Mouse (Mus musculus) midbrain, embryonic 16.5 days (tissue): ENCODE data around the gene Lhfpl2. TPM values are rescaled to one million over a fixed set of nuclear protein-coding genes. Genes with fewer than 3 reads are reported as not detected.

Experiments used
- ATAC-seq: fragments of 200-750 bp; cut with Nextera tagmentation; 2 replicates; pipeline ENCODE4 v1.8.0; 2017; ENCODE audit warnings: moderate TSS enrichment
- H3K27ac ChIP-seq: fragments of 300-500 bp; sonication (generic); 2 replicates; pipeline ENCODE4 v1.5.1; 2014; ENCODE audit warnings: mild to moderate bottlenecking, low read length, mixed read lengths
- H3K27me3 ChIP-seq: fragments of 300-500 bp; sonication (generic); 2 replicates; pipeline ENCODE4 v1.6.1; 2014; ENCODE audit warnings: low read depth, low read length, mixed read lengths; ENCODE audit not compliant: control insufficient read depth, insufficient read depth
- H3K36me3 ChIP-seq: fragments of 300-500 bp; sonication (generic); 2 replicates; pipeline ENCODE4 v1.6.1; 2014; ENCODE audit warnings: mild to moderate bottlenecking, low read length, moderate library complexity, mixed read lengths; ENCODE audit not compliant: control insufficient read depth, insufficient read depth
- H3K4me1 ChIP-seq: fragments of 300-500 bp; sonication (generic); 2 replicates; pipeline ENCODE4 v1.6.1; 2014; ENCODE audit warnings: mild to moderate bottlenecking, low read length, mixed read lengths; ENCODE audit not compliant: control insufficient read depth, insufficient read depth
- H3K4me2 ChIP-seq: fragments of 300-500 bp; sonication (generic); 2 replicates; pipeline ENCODE4 v1.6.1; 2014; ENCODE audit warnings: mild to moderate bottlenecking, low read length, mixed read lengths
- H3K4me3 ChIP-seq: fragments of 300-500 bp; sonication (generic); 2 replicates; pipeline ENCODE4 v1.5.1; 2014; ENCODE audit warnings: low read depth, mild to moderate bottlenecking, low read length, moderate library complexity, mixed read lengths
- H3K9ac ChIP-seq: fragments of 300-500 bp; sonication (generic); 2 replicates; pipeline ENCODE4 v1.6.1; 2014; ENCODE audit warnings: low read depth, low read length, mixed read lengths
- H3K9me3 ChIP-seq: fragments of 300-500 bp; sonication (generic); replicated peaks from 2 replicates; pipeline ENCODE4 v1.6.1; 2014; ENCODE audit warnings: mild to moderate bottlenecking, low read length, mixed read lengths; ENCODE audit not compliant: control insufficient read depth, poor library complexity, severe bottlenecking
- WGBS: fragments of 180-500 bp; shearing (Covaris S2); extraction: QIAGEN DNeasy Blood & Tissue Kit; methylation state at CpG from one replicate; pipeline ENCODE4 v1.1.7; 2014; 5-methylcytosine and 5-hydroxymethylcytosine counted together
- polyA plus RNA-seq: library from polyadenylated mRNA; unstranded; fragments of >200 nt; fragmentation: Nextera tagmentation; extraction: Ambion mirVana; gene quantifications from 2 replicates; pipeline ENCODE4 v1.2.1, GENCODE M21; 2015

Lhfpl2 gene
- polyA plus RNA-seq, 1 experiment from 2014 or later = 16.3 TPM

DNA sequence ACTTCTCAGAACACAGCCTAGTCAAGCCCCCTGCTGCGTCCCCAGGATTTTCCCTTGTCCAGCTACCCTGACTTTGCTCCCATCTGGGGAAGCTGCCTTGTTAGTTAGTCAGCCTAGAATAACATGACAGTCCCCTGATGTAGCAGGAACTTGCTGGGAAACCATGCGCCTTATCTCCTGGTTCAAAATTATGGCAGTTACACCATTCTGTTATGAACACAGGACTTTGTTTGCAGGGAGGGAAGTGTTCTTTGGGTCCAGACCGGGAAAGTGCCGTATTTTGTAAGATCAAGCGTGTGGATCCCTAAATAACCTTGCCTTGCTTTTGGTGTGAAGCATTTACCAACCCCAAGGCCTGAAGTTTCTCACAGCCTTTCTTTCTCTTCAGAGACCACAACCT lies 114.0 kb downstream of the Lhfpl2 start:
- peaks cover 7% of the 10 kb centered on the region; the same call in 1 of the 2 replicates for H3K4me1 ChIP-seq
- no peak for ATAC-seq

DNA sequence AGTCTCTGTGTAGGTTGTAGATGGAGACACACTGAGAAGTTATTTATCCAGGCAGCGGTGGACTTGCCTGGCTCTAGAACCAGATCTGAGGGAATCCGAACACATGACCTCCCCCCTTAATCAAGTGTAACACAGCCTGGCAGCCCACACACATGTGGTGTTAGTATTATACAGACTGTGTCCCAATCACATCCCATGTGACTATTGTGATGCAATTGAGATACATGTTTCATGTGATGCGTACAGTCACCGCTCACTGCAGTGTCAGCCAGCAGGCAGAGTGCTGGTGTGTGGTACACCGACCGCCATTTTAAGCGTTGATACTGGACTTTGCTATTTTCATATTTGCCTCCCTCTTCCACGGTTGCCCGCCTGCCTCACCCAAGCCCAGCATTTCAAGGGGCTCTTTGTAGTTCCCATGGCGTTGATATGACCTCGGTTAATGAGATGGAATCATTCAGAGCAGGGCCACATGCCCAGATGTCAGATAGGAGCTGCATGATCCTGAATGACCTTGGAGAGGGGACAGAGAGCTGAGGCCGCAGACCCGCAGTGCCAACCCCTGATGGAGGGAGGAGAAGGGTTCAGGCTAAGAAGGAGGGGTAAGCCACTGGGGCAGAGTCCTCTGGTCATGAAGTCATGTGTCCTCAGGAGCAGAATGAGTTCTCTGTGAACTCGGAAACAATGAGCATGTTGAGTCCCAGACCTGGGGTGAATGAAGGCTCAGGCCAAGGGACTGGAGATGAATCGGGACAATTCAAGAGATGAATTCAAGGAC lies 115.1 kb downstream of the Lhfpl2 start:
- no peaks in the 10 kb centered on the region for H3K9me3 ChIP-seq
- 0 out of 2 replicates have a peak, but pooled peaks have one; percentile 19 for ATAC-seq
- H3K36me3 ChIP-seq = no peaks in the 10 kb centered on the region
- 80% methylated on average over 15 of the region's 15 CpGs for WGBS
- peaks cover 7% of the 10 kb centered on the region; the same call in 1 of the 2 replicates for H3K4me1 ChIP-seq
- H3K4me3 ChIP-seq = no peak overlapping the region
- H3K27me3 ChIP-seq = 0 out of 2 replicates have a peak, but pooled peaks cover 3% of the 10 kb centered on the region
- no peak overlapping the region for H3K4me2 ChIP-seq
- no peak overlapping the region for H3K9ac ChIP-seq
- no peak overlapping the region for H3K27ac ChIP-seq

More for the DNA sequence above, 114.0 kb downstream of the Lhfpl2 start:
- H3K27me3 ChIP-seq = 0 out of 2 replicates have a peak, but pooled peaks cover 3% of the 10 kb centered on the region
- WGBS = 36% methylated on average over 5 of the region's 5 CpGs
- H3K27ac ChIP-seq = no peak overlapping the region
- H3K36me3 ChIP-seq = no peaks in the 10 kb centered on the region
- H3K4me3 ChIP-seq = no peak overlapping the region
- H3K9me3 ChIP-seq = no peaks in the 10 kb centered on the region
- no peak overlapping the region for H3K4me2 ChIP-seq
- H3K9ac ChIP-seq = no peak overlapping the region

DNA sequence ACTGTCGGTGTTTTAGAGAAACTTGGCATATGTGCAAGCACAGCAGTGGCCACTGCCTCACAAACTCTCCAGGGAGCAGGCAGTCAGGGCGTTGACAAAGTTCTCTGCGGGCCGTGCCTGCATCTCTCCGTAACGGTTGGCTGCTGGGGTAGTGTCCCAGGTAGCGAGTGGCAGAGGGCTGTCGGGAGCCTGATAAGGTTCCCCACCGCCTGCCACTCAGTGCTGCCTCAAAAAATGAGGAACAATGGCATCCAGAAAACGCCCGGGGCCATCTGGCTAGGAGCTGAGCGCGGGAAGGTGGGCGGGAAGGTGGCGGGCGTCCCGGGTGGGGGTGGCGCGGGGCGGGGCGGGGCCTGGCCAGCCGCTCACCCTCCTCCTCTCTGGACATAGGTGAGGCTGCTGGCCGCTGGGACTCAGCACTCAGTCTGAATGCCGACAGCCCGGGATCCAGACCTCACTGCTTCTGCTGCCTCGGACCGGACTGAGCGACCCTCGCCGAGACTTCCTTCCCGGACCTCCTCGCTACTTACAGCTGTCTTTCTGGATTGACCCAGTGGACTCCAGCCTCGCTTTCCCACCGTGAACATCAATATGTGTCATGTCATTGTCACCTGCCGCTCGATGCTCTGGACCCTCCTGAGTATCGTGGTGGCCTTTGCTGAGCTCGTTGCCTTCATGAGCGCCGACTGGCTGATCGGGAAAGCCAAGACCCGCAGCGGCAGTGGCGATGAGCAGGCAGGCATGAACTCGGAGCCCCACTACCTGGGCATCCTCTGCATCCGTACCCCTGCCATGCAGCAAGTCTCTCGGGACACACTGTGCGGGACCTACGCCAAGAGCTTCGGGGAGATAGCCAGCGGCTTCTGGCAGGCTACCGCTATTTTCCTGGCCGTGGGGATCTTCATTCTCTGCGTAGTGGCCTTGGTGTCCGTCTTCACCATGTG lies 116.3 kb downstream of the Lhfpl2 start:
- H3K27ac ChIP-seq = 0 out of 2 replicates have a peak overlapping the region, but pooled peaks have one; percentile 18
- WGBS = 2% methylated on average over 55 of the region's 55 CpGs
- peak; percentile 55 for ATAC-seq

DNA sequence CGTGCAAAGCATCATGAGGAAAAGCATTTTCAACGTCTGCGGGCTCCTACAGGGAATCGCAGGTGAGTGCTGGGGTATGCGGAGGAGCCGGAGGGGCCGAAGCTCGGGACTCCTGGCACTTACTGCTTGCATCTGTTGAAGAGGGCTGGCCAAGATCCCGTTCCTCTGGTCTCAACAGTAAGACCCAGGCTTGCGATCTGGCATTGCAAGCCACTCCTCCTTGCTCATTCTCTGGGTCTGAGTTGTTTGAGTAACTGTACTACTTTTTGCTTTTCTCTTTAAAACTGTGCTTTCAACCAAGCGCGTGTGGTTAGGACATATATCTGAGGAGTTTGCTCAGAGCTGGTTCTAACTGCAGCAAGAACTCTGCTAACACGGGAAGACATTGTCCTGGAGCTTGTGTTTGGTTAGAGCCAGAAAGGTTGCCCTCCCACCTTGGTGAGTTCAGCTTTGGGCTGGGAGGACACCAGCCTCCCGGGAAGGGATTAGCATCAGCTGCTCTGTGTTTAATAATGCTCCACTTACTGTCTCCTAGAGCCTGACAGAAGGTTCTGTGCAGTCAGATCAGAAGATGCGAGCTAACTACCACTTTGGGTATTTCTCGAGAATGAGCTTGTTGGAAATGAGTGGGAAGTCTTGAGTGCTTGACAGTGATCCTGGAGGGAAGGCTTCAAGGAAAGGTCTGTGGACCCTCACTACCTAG lies 117.1 kb downstream of the Lhfpl2 start:
- 13% methylated on average over 16 of the region's 16 CpGs for WGBS
- ATAC-seq = no peak
- H3K27ac ChIP-seq = 0 out of 2 replicates have a peak overlapping the region, but pooled peaks have one; percentile 18

More for the DNA sequence above, 116.3 kb downstream of the Lhfpl2 start:
- Histone ChIP-seq H3K9me3 (no peaks in the 10 kb centered on the region), H3K4me2 (peak overlapping the region; percentile 97), H3K27me3 (0 out of 2 replicates have a peak, but pooled peaks cover 3% of the 10 kb centered on the region), H3K36me3 (no peaks in the 10 kb centered on the region), H3K4me1 (peaks cover 9% of the 10 kb centered on the region; the same call in 1 of the 2 replicates), H3K9ac (peak overlapping the region; percentile 69), H3K4me3 (peak overlapping the region; percentile 52)

DNA sequence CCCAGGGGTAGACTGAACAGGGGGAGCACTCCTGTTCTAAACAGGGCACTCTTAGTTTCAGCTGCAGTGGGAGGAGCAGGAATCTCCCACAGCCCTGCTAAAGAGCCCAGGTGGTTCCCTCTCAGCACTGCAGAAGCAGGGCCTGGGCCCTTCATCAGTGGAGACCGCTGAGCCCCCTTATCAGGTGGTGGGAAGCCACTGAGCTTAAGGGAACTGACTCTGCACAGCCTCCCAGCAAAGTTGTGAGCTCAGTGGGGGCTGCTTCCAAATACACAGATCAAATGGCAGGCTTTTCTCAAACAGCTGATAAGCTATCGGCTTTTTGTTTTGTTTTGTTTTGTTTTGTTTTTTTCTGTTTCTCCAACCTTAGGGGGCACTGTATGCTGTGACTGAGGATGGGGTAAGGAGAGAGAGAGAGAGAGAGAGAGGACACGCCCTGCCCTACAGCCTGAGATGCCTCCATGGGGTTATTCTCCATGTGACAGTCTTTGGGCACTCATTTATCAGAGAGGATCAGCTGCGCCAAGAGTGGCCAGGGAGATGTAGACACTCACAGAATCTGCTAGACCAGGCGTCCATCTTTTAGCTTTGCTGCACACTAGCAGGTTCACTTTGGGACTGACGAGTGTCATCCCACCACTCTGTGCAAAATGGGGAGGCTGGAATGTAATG lies 117.9 kb downstream of the Lhfpl2 start:
- no peak for ATAC-seq
- Histone ChIP-seq H3K4me1 (peaks cover 11% of the 10 kb centered on the region; the same call in 1 of the 2 replicates), H3K9ac (no peak overlapping the region), H3K4me3 (no peak overlapping the region), H3K27ac (no peak overlapping the region), H3K9me3 (no peaks in the 10 kb centered on the region), H3K27me3 (0 out of 2 replicates have a peak, but pooled peaks cover 3% of the 10 kb centered on the region), H3K36me3 (no peaks in the 10 kb centered on the region), H3K4me2 (peak overlapping the region; percentile 97)
- 61% methylated on average over 6 of the region's 6 CpGs for WGBS

More for the DNA sequence above, 117.1 kb downstream of the Lhfpl2 start:
- Histone ChIP-seq H3K27me3 (0 out of 2 replicates have a peak, but pooled peaks cover 3% of the 10 kb centered on the region), H3K4me2 (peak overlapping the region; percentile 97), H3K9ac (peak overlapping the region; percentile 69), H3K4me3 (peak overlapping the region; percentile 52), H3K4me1 (peaks cover 11% of the 10 kb centered on the region; the same call in 1 of the 2 replicates), H3K9me3 (no peaks in the 10 kb centered on the region), H3K36me3 (no peaks in the 10 kb centered on the region)

DNA sequence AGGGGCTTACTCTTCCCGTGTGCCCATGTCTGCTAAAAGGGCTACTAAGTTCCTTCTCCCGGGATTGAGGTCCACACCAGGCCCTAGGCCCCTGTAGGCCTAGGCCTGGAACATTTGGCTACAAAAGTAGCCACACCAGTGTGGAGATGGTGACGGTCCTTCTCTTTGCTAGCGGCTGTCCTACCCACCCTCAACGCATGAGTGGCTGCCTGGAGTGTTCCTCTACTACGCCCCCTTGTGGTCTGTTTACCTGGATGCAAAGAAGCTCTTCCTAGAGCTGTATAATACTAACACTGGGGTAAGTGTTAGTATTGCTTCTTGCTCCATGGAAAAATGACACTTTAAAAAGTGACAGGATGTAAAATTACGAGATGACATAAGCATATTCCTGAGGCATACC lies 119.6 kb downstream of the Lhfpl2 start:
- ATAC-seq = no peak
- no peak overlapping the region for H3K9ac ChIP-seq
- no peaks in the 10 kb centered on the region for H3K36me3 ChIP-seq
- no peak overlapping the region for H3K4me3 ChIP-seq
- no peak overlapping the region for H3K4me2 ChIP-seq
- 0 out of 2 replicates have a peak, but pooled peaks cover 3% of the 10 kb centered on the region for H3K27me3 ChIP-seq
- WGBS = 59% methylated on average over 7 of the region's 7 CpGs
- H3K4me1 ChIP-seq = peaks cover 11% of the 10 kb centered on the region; the same call in 1 of the 2 replicates
- H3K9me3 ChIP-seq = no peaks in the 10 kb centered on the region
- H3K27ac ChIP-seq = no peak overlapping the region

DNA sequence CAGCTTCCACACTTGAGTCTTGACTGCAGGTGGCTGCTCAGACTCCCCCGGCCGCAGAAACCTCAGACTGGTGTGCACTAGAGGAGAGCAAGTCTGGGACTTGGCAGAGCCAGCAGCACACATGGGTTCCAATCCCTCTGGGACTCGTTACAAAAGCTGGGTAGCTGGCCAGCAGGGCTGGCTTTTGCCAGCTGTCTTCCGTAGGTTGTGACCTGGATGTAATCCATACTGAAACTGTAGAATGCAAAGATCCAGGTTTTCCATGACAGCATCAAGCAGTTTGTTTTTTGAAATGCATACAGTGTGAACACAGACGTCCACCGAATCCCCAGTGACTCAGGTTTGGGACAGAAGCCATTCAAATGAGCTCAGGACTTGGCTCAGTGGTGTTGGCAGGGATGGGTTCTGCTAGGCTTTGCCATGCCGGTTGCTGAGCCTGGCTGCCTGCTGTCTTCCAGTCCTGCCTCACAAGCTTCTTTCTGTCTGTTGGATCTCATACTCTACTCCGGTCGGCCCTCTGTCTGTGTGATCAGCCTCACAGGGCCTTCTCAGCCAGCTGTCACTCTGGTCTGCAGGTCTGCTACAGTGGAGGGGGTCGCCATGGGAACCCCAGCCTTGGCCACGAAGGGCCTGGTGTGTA lies 120.9 kb downstream of the Lhfpl2 start:
- H3K4me2 ChIP-seq = no peak overlapping the region
- H3K36me3 ChIP-seq = no peaks in the 10 kb centered on the region
- H3K9me3 ChIP-seq = no peaks in the 10 kb centered on the region
- peaks cover 7% of the 10 kb centered on the region; the same call in 1 of the 2 replicates for H3K4me1 ChIP-seq
- peak overlapping the region; percentile 17; the same call in 1 of the 2 replicates for H3K27ac ChIP-seq
- 44% methylated on average over 11 of the region's 11 CpGs for WGBS
- H3K4me3 ChIP-seq = no peak overlapping the region
- no peaks in the 10 kb centered on the region for H3K27me3 ChIP-seq
- peak; percentile 79 for ATAC-seq
- no peak overlapping the region for H3K9ac ChIP-seq
